Mouse (Mus musculus) myocyte (in vitro differentiated cells): ENCODE results near the gene B130006D01Rik. TPM values are rescaled to one million over a fixed set of nuclear protein-coding genes. Genes with fewer than 3 reads are reported as not detected.

Source experiments
- H3K27me3 ChIP-seq: one replicate; pipeline ENCODE4 v1.6.1; 2011; ENCODE audit not compliant: control insufficient read depth, insufficient read depth, insufficient read length
- H3K36me3 ChIP-seq: one replicate; pipeline ENCODE4 v1.6.1; 2011; ENCODE audit not compliant: control insufficient read depth, insufficient read depth
- H3K4me2 ChIP-seq: one replicate; pipeline ENCODE4 v1.6.1; 2011; ENCODE audit warnings: low read depth, control low read depth
- H3K4me3 ChIP-seq: one replicate; pipeline ENCODE4 v1.5.1; 2011; ENCODE audit warnings: mild to moderate bottlenecking, control low read depth, moderate library complexity
- H3K79me2 ChIP-seq: one replicate; pipeline ENCODE4 v1.6.1; 2011; ENCODE audit not compliant: control insufficient read depth, insufficient read depth
- H3ac ChIP-seq: one replicate; pipeline ENCODE4 v1.6.1; 2011; ENCODE audit not compliant: control insufficient read depth, insufficient read length
- CEBPB ChIP-seq: IDR thresholded peaks from 2 replicates; pipeline ENCODE4 v1.6.1; 2011; ENCODE audit warnings: mild to moderate bottlenecking, moderate library complexity; ENCODE audit not compliant: poor library complexity, insufficient read depth, severe bottlenecking
- E2F4 ChIP-seq: IDR thresholded peaks from one replicate; pipeline ENCODE4 v1.6.1; 2011; ENCODE audit warnings: mild to moderate bottlenecking, control low read depth, moderate library complexity; ENCODE audit not compliant: insufficient read depth
- MAX ChIP-seq: IDR thresholded peaks from one replicate; pipeline ENCODE4 v1.6.1; 2011; ENCODE audit warnings: low read depth, mild to moderate bottlenecking, control low read depth
- MYOD1 ChIP-seq, 3 experiments: IDR thresholded peaks; one replicate each; pipeline ENCODE4 v1.6.1; 2011; ENCODE audit warnings: control low read depth in 2 of 3, low read depth in 2 of 3, mild to moderate bottlenecking in 2 of 3, moderate library complexity in 1 of 3; ENCODE audit not compliant: insufficient read length in 2 of 3, control insufficient read depth in 1 of 3
- MYOG ChIP-seq, 3 experiments: IDR thresholded peaks; one replicate each; pipeline ENCODE4 v1.6.1; 2011; ENCODE audit warnings: control low read depth in 2 of 3, low read depth in 2 of 3, mild to moderate bottlenecking in 2 of 3; ENCODE audit not compliant: insufficient read length in 2 of 3, control insufficient read depth in 1 of 3, insufficient read depth in 1 of 3
- POLR2A ChIP-seq: IDR thresholded peaks from one replicate; pipeline ENCODE4 v1.6.1; 2011; ENCODE audit warnings: low read depth, mild to moderate bottlenecking, control low read depth, moderate library complexity; ENCODE audit not compliant: insufficient read length
- POLR2AphosphoS2 ChIP-seq: IDR thresholded peaks from one replicate; pipeline ENCODE4 v1.6.1; 2011; ENCODE audit warnings: low read depth, control low read depth; ENCODE audit not compliant: insufficient read length
- REST ChIP-seq: IDR thresholded peaks from one replicate; pipeline ENCODE4 v1.6.1; 2011; ENCODE audit warnings: mild to moderate bottlenecking, control low read depth, moderate library complexity; ENCODE audit not compliant: insufficient read depth, insufficient read length
- SRF ChIP-seq: IDR thresholded peaks from one replicate; pipeline ENCODE4 v1.6.1; 2011; ENCODE audit warnings: low read depth; ENCODE audit not compliant: control insufficient read depth, insufficient read length
- TCF12 ChIP-seq: IDR thresholded peaks from one replicate; pipeline ENCODE4 v1.6.1; 2011; ENCODE audit warnings: mild to moderate bottlenecking, control low read depth; ENCODE audit not compliant: poor library complexity, insufficient read depth, severe bottlenecking
- TCF3 ChIP-seq: IDR thresholded peaks from one replicate; pipeline ENCODE4 v1.6.1; 2011; ENCODE audit warnings: low read depth, control low read depth; ENCODE audit not compliant: insufficient read length
- USF1 ChIP-seq: IDR thresholded peaks from one replicate; pipeline ENCODE4 v1.6.1; 2011; ENCODE audit warnings: low read depth, mild to moderate bottlenecking, control low read depth, moderate library complexity
- polyA plus RNA-seq: library from polyadenylated mRNA; unstranded; fragments of >200 nt; fragmentation: generic; extraction: Trizol; gene quantifications from one replicate; pipeline ENCODE4 v1.2.1, GENCODE M21; 2012; ENCODE audit warnings: missing spikeins

Gene B130006D01Rik
- polyA plus RNA-seq, 1 experiment: 0.02 TPM

GRCm38 (mm10) chr11:95770720-95771364, 47.5 kb downstream of the B130006D01Rik start:
- Histone ChIP-seq H3K4me3 (no peak overlapping the region), H3K27me3 (no peaks in the 10 kb centered on the region), H3K36me3 (no peaks in the 10 kb centered on the region), H3K79me2 (no peaks in the 10 kb centered on the region), H3K4me2 (no peak overlapping the region), H3ac (no peak overlapping the region)
- TF ChIP-seq USF1: no peak
- no peak for TF ChIP-seq POLR2AphosphoS2
- no peak for TF ChIP-seq CEBPB
- TF ChIP-seq TCF12: no peak
- no peak for TF ChIP-seq TCF3
- no peak for TF ChIP-seq MYOD1 (IDR thresholded peaks at IDR 0.05; ENCODE audit: control insufficient read depth in 1 of 3, insufficient read length in 2 of 3, low read depth in 2 of 3)
- TF ChIP-seq SRF: no peak
- TF ChIP-seq REST: no peak
- no peak for TF ChIP-seq MAX
- TF ChIP-seq POLR2A: no peak
- TF ChIP-seq MYOG (IDR thresholded peaks at IDR 0.05; ENCODE audit: control insufficient read depth in 1 of 3, insufficient read depth in 1 of 3, insufficient read length in 2 of 3, low read depth in 2 of 3): no peak
- no peak for TF ChIP-seq E2F4

- no peak for TF ChIP-seq MYOD1 (IDR thresholded peaks at IDR 0.05; ENCODE audit: control insufficient read depth in 1 of 3, insufficient read length in 2 of 3, low read depth in 2 of 3)
- Histone ChIP-seq H3K4me2 (no peak overlapping the region), H3K4me3 (no peak overlapping the region)
Measured at GRCm38 (mm10) chr11:95771665-95772064, 48.3 kb downstream of the B130006D01Rik start.

GRCm38 (mm10) chr11:95773264-95773663, 49.9 kb downstream of the B130006D01Rik start:
- Histone ChIP-seq H3K27me3 (no peaks in the 10 kb centered on the region), H3K4me2 (peak overlapping the region; percentile 27), H3K4me3 (no peak overlapping the region), H3ac (no peak overlapping the region), H3K79me2 (no peaks in the 10 kb centered on the region), H3K36me3 (no peaks in the 10 kb centered on the region)
- no peak for TF ChIP-seq E2F4
- no peak for TF ChIP-seq CEBPB
- no peak for TF ChIP-seq TCF12
- no peak for TF ChIP-seq MYOG (IDR thresholded peaks at IDR 0.05; ENCODE audit: control insufficient read depth in 1 of 3, insufficient read depth in 1 of 3, insufficient read length in 2 of 3, low read depth in 2 of 3)
- TF ChIP-seq POLR2A: no peak

More at GRCm38 (mm10) chr11:95771665-95772064, 48.3 kb downstream of the B130006D01Rik start:
- Histone ChIP-seq H3K79me2 (no peaks in the 10 kb centered on the region), H3ac (no peak overlapping the region), H3K27me3 (no peaks in the 10 kb centered on the region), H3K36me3 (no peaks in the 10 kb centered on the region)

Other genes starting within 250 kb of the B130006D01Rik start
- 0.04 TPM for gene Nxph3, start 209.0 kb upstream of the B130006D01Rik start, polyA plus RNA-seq
- gene Ngfr, start 135.9 kb upstream of the B130006D01Rik start, polyA plus RNA-seq: 0.01 TPM
- gene Phb, start 56.6 kb upstream of the B130006D01Rik start, polyA plus RNA-seq: 343 TPM
- 6.4 TPM for gene Zfp652, start 10.9 kb upstream of the B130006D01Rik start, polyA plus RNA-seq
- gene Phospho1, start 100.9 kb downstream of the B130006D01Rik start, polyA plus RNA-seq: 165 TPM
- gene Gngt2, start 113.6 kb downstream of the B130006D01Rik start, polyA plus RNA-seq: 1.1 TPM
- gene Abi3, start 118.9 kb downstream of the B130006D01Rik start, polyA plus RNA-seq: 1.5 TPM
- 0.14 TPM for gene B4galnt2, start 191.3 kb downstream of the B130006D01Rik start, polyA plus RNA-seq